Mouse (Mus musculus): ENCODE measurements around the gene Pde4dip.
A peak's percentile ranks its signal among the peaks of the same experiment; 100 is the strongest.

The Pde4dip gene

DNA sequence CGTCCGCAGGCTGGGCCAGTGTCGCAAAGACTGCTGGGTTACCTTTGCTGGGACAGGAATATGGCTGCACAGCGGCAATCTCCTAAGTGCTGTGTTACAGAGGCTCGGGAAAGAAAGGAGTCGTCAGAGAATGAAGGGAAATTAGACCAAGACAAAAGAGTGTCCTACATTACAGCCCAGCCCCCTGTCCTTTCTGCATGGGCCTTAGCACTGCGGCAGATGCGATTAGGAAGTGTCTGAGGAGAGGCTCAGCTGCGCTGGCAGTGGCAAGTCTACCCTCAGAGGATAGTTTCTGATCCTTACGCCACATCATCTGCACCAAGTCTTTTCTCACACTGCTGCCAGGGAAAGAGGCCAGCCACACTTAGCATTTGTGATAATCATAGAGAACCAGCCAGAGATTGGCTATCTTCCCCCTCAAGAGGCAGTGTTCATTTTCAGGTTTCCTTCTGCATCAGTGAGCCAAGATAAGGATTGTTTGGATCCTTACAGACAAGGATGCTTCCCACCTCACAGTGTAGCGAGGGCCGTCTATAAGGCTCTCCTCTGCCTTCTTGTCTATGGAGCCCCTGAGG, 197.0 kb downstream of the Pde4dip start:
- DNase-seq (ENCODE audit: low read depth, low spot score): no peak

- peak; percentile 19 for DNase-seq (ENCODE audit: low read depth, low spot score)
Observed at GRCm38 (mm10) chr3:97690590-97690989, 197.9 kb downstream of the Pde4dip start.

DNA sequence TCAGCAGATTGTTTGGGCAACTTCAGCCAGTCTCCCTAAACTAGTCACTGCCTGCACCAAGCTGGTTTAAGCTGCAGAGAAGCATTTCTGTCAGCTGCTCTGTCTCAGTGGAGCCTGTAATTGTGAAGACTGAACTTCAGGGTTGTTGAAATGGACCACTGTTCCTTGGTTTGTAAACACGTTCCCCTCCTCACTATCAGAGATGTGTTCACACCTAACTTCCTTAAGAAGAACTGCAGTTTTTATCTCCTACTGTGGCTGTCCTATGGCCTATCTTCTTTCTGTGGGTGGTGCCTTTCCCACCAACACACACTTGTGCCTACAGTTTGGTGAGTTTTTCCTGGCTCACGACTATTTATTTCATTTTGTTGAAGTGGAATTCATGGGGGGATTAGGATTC, 199.2 kb downstream of the Pde4dip start:
- no peak for DNase-seq (ENCODE audit: low read depth, low spot score)

GRCm38 (mm10) chr3:97686372-97687117, 202.0 kb downstream of the Pde4dip start:
- no peak for DNase-seq (ENCODE audit: low read depth, low spot score)

DNA sequence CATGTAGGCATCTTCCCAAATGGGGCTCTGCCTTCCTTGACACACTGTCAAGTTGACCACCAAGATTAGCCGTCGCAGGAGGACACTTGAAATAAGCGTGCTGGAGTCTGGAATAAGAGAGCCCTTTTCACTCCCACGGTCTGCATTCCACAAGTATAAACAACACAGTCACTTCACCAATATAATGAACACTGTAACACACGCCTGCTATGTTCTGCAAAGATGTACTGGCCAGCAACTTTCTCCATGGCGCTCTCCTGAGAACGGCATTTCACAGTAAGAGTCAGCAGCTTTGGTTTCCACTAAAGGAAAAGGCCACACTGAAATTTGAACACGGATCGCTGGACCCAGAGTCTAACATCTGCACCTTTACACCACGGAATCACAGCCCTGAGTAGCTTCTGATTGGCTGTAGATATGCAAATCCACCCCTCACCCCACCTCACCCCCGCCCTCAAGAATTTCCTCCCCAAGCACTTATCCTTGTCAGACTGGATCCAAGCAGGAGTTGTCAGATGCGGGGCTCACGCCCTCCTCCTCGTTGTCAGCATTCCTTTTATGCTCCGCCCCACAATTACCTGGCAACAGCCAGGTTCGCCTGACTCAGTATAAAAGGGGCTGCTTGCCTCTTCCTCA, 204.8 kb downstream of the Pde4dip start:
- peak; percentile 96 for DNase-seq (ENCODE audit: low read depth, low spot score)

DNA sequence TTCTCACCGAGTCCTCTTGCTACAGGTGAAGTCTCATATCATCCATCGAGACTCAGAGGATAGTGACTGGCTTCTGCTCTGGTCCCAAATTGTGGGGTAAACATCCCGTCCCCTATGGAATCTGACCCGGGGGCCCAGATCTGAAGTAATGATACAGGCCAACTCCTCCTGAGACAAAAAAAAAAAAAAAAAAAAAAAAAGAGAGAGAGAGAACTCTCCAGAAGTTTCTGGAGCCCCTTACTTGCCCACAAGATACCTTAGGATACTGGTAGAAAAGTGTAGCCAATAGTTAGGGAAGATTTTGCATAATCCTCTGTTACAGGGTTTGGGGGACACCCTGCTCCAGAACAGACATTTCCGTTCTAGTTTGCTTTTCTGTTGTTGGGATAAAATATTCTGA, 205.9 kb downstream of the Pde4dip start:
- DNase-seq (ENCODE audit: low read depth, low spot score): no peak

GRCm38 (mm10) chr3:97682159-97682502, 206.4 kb downstream of the Pde4dip start:
- DNase-seq (ENCODE audit: low read depth, low spot score): no peak

- DNase-seq (ENCODE audit: low read depth, low spot score): peak; percentile 89
Observed at GRCm38 (mm10) chr3:97681321-97682158, 207.0 kb downstream of the Pde4dip start.

- DNase-seq (ENCODE audit: low read depth, low spot score): peak; percentile 79
Observed at GRCm38 (mm10) chr3:97680631-97681320, 207.7 kb downstream of the Pde4dip start.

- no peak for DNase-seq (ENCODE audit: low read depth, low spot score)
Observed at GRCm38 (mm10) chr3:97678416-97678815, 210.1 kb downstream of the Pde4dip start.

DNA sequence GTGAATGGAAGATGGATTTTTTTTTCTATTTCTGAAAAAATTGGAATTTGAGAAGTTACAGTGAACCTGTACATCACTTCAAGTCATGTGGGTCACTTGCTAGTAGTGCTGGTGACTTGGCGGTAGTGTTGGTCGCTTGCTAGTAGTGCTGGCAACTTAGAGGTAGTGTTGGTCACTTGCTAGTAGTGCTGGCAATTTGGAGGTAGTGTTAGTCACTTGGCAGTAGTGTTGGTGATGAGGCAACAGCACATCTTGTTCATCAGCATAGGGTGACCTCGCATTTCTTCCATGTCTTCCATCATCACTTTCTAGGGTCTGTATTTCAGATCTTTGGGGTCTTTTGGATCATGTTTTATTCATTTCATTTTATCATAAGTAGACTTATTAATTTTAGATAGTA, 212.4 kb downstream of the Pde4dip start:
- no peak for DNase-seq (ENCODE audit: low read depth, low spot score)

- DNase-seq (ENCODE audit: low read depth, low spot score): no peak
Observed at GRCm38 (mm10) chr3:97674644-97675110, 213.8 kb downstream of the Pde4dip start, which contains the start of gene Gm17651. Gene Gm17651 (minus strand): TSS chr3:97674694.

DNA sequence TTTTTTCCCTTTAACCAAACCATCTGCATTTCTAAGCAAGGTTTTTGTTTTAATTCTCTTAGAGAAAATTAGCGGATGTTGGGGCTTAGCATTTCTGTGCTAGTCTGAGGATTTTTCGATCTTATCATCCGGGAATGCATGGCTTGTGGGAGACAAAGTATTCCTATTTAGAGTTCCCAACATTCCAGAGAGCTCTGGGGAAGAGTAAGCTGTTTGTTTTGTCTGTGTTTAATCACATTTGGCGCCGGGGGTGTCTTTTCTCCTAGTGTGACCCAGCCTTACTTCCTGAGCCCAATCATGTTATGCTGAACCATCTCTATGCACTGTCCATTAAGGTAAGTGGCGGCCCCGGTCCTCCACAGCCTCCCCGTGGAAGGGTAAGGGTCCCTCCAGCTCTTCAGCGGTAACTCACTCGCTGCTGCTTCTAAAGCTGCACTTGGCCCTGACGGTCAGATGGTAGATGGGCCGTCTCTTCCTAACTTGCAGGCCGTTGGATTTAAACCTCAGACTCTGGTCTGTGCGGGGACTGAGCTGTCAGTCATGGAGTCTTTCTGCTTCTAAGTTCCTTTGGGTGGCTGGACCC, 221.3 kb downstream of the Pde4dip start:
- no peak for DNase-seq (ENCODE audit: low read depth, low spot score)

GRCm38 (mm10) chr3:97666154-97666553, 222.4 kb downstream of the Pde4dip start:
- no peak for DNase-seq (ENCODE audit: low read depth, low spot score)

- no peak for DNase-seq (ENCODE audit: low read depth, low spot score)
Observed at GRCm38 (mm10) chr3:97665525-97665924, 223.0 kb downstream of the Pde4dip start.

- no peak for DNase-seq (ENCODE audit: low read depth, low spot score)
Observed at GRCm38 (mm10) chr3:97661206-97661605, 227.3 kb downstream of the Pde4dip start.

GRCm38 (mm10) chr3:97659746-97660145, 228.8 kb downstream of the Pde4dip start:
- DNase-seq (ENCODE audit: low read depth, low spot score): no peak

DNA sequence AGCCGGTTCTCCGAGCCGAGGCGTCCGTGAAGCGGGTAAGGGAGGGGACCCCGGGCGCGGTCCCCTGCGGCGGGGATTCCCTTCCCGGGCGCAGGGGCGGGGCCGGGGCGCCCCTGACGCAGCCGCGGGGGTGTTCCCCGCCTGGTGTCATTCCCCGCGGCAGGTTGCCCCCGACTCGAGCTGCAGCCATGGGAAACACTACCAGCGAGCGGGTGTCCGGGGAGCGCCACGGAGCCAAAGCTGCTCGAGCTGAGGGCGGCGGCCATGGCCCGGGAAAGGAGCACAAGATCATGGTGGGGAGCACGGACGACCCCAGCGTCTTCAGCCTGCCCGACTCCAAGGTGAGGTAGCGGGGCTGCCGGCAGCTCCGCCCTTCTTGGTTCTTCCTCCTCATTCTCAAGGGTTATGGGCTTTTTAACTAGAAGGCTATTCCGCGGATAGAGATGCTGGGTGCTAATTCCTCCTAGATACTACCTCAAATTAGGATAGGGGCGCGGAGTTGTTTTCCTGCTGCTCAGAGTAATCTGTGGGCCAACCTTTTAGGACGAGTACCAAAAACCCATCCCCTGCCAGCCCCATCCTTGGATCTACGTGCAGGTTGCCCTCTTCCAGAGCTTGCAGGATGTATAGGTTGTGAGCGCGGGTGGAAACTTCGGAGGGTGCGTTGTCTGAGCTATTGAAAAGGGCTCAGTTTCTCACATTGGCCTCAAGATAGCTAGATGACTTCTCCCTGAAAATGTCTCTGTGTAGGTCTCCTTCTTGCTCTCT, 229.9 kb downstream of the Pde4dip start:
- peak; percentile 79 for DNase-seq (ENCODE audit: low read depth, low spot score)

GRCm38 (mm10) chr3:97657655-97658411, 230.7 kb downstream of the Pde4dip start, which contains the start of gene Prkab2:
Gene Prkab2 (plus strand): TSS chr3:97658193.
- DNase-seq (ENCODE audit: low read depth, low spot score): peak; percentile 97

All from R1 (cell line).